Mouse (Mus musculus) central nervous system, embryonic 18 days (tissue): ENCODE data around the gene Golim4. TPM values are rescaled to one million over a fixed set of nuclear protein-coding genes. Genes with fewer than 3 reads are reported as not detected.

Source experiments
- polyA plus RNA-seq: library from polyadenylated mRNA; depleted of rRNA; stranded (reverse); fragments of >200 nt; gene quantifications from 2 replicates; pipeline ENCODE4 v1.2.3, GENCODE M21; 2012; rRNA removed

Gene Golim4
- polyA plus RNA-seq, result 15.4 and 17.8 TPM in 2 replicates

GRCm38 (mm10) chr3:75956551-75957302, at the start of gene Golim4:
Gene Golim4, minus strand, starts transcription at chr3:75956949.

Other genes with a start within 250 kb of the Golim4 start
- gene Gm29133, start 208.8 kb downstream of the Golim4 start, polyA plus RNA-seq, result not detected in 2 replicates
- 18.5 and 19.9 TPM in 2 replicates for gene Fstl5, start 117.3 kb upstream of the Golim4 start, polyA plus RNA-seq